Mouse (Mus musculus): ENCODE data around the gene Apoh.

The Apoh gene

DNA sequence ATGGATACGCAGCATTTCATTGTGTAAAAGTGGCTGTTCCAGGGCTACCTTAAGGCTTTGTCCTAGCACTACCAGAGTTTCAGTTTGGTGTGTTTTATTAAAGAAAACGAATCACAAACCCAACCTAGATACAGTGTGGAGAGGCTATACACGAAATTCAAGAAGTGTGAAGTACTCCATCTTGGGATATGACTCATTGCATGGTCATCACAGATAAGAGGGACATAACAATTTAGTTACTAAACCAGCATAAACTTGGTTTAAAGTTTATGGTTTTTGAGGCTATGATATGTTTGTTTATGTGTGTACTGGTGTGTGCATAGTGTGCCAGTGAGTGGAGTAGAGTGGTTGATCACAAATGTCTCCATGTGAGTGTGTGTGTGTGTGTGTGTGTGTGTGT is 116.4 kb downstream of the Apoh start:
- in situ Hi-C loops (cut with MboI, MseI), result loop anchor here (25.0 kb wide), 2 partner anchors 578 to 728 kb away; no protein-coding TSS in a partner anchor

Measured in T-helper 1 cell (primary cell).